Mouse (Mus musculus): ENCODE measurements around the gene Prok1.
A peak's percentile ranks its signal among the peaks of the same experiment; 100 is the strongest.

Gene Prok1

GRCm38 (mm10) chr3:107233945-107234344 lies 5.6 kb downstream of the Prok1 start:
- no peak for DNase-seq

DNA sequence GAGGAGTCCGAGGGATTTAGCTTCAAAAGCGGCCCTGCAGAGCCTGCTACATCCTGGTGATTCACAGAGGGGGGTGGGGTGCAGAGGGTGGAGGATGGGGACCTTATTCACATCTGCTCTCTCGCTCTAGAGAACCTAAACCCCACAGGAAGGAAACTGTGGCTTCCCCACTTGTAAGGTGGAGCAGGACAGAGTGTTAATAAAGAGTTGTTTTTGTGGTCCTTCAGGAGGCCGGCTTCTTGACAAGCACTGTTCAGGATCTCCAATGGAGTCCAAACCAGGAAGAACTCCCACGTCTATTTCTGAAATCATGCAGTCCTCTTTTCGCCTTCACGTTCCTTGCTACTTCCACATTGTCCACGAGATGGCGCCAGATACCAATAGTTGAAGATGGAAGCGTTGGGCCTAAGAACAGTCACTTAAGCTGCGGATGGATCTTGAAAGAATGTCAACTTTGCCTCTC lies 6.1 kb downstream of the Prok1 start:
- DNase-seq, result peak; percentile 97

DNA sequence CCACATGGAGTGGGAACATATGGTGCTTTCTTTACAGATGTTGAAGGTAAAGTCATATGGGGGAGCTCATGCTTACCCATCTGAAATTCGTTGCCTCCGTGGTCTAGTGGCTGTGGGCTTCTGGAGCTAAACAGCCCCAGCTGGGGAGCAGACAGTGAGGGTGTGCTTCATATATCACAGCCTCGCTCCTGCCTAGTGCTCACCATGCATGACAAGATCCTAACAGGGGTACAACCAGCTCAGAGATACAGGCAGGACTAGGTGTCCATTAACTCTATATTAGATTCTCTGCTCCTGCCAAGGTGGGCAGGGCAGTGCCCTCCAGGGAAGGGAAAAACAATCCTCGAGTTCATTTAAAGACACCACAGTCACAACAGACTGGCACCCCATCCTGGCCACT lies 8.3 kb downstream of the Prok1 start:
- no peak for DNase-seq

- peak; percentile 93 for DNase-seq
Measured at GRCm38 (mm10) chr3:107230527-107230926, 9.0 kb downstream of the Prok1 start, which contains the start of gene A630076J17Rik. A630076J17Rik (plus strand) TSS chr3:107230614.

GRCm38 (mm10) chr3:107229822-107230221 lies 9.7 kb downstream of the Prok1 start:
- no peak for DNase-seq

GRCm38 (mm10) chr3:107229221-107229620 lies 10.3 kb downstream of the Prok1 start:
- no peak for DNase-seq

DNA sequence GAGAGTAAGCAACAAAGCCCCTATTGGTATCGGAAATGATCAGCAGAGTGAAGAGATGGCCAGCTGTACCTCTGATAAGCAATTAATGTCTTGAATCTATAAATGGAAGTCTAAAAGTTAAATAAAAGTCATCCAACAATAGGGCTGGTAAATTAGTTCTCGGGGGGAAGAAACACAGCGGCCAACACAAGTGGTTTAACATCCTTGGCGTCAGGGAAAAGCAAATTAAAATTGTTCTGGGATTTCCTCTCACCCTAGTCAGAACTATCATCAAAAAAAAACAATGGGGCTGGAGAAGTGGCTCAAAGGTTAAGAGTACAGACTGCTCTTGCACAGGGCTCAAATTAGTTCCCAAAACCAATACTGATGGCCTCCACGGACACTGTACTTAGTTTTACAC lies 13.7 kb downstream of the Prok1 start:
- peak; percentile 92 for DNase-seq

DNA sequence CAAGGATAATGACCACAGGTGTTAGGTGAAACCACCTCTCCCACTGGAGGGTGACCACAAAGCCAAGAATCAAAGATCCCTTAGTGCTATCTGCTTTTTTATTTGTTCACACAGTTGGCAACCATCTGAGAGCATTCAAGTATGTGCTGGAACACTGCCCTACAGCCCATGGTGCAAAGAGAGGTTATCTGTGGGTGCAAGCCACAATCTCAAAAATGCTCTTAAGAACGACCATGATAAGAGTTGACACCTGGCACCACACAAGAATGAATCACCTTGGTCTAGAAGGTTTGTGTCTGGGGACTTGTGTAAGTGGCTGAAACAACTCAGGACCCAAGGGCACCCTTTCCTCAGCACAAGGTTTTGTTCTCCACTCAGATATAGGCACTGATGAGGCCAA lies 16.3 kb downstream of the Prok1 start:
- DNase-seq, result no peak

DNA sequence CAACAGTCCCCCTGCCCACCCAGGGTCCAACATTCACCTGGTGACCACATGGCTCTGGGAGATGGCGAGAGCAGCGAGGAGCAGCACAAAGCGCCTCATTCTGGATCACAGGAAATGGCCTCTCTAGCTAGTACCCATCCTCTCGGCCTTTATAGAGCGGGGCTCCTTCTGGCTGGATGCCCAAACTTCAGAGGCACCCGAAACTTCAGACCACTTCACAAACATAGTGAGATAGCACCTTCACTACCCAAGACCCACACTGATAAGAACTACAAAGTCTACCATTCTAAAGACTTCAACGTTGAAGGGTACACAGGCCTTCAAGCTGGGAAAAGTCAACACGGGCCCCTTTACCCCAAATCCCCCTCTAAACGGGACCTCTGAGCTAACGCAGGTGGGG lies 17.9 kb downstream of the Prok1 start, which contains the start of gene Cym:
Gene Cym (minus strand): TSS at position 125 of the 400 bp plus-strand sequence.
- peak; percentile 87 for DNase-seq

- DNase-seq, result peak; percentile 80
Measured at GRCm38 (mm10) chr3:107218572-107218971, 20.9 kb downstream of the Prok1 start.

DNA sequence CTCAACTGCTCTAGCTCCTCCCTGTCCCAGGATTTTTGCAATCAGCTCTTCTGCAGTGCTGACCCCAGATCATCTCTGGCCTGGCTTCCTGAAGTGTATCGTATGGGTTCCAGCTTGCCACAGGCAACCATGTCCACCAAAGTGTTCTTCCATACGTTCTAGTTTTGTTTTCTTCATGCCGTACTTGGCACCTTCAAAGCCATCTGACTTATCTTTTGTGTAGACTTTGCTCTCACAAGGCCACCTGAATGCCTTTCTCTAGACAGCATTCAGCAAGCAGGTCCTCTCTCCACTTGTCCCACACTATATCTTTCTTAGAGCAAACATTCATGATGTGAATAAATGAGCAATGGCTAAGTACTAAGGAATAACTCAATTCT lies 22.4 kb downstream of the Prok1 start:
- no peak for DNase-seq

DNA sequence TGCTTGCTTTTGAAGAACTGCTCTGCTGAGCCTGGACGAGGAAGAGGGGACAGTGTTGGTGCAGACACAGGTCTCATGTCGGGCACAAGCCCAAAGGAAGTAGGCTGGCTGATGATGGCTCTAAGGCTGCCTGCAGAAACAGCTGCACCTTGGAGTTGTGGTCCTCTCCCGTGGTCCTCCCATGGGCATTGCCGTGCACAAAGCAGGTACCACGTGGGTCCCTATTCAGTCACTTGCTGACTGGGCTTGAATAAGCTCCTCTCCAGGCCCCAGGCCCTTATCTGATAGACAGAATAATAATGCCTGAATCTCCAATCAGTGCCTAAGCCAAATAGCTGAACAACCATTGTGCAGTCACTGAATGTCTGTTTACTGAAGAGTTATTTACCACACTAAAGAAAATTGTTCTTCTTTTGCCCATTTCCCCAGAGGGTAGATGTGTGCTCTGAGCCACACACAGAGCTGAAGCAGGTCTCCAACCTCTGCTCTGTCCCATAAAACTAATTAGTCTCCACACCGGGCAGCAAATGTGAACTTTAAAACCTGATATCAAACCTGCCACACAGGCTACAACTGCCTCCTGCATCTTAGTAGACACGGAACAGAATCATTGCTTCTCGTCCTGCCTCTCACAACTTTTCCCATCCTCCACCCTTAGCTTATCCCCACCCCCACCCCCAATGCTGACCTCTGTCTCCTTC lies 23.0 kb downstream of the Prok1 start:
- DNase-seq, result peak; percentile 87

- DNase-seq, result no peak
Measured at GRCm38 (mm10) chr3:107214606-107215005, 24.9 kb downstream of the Prok1 start.

DNA sequence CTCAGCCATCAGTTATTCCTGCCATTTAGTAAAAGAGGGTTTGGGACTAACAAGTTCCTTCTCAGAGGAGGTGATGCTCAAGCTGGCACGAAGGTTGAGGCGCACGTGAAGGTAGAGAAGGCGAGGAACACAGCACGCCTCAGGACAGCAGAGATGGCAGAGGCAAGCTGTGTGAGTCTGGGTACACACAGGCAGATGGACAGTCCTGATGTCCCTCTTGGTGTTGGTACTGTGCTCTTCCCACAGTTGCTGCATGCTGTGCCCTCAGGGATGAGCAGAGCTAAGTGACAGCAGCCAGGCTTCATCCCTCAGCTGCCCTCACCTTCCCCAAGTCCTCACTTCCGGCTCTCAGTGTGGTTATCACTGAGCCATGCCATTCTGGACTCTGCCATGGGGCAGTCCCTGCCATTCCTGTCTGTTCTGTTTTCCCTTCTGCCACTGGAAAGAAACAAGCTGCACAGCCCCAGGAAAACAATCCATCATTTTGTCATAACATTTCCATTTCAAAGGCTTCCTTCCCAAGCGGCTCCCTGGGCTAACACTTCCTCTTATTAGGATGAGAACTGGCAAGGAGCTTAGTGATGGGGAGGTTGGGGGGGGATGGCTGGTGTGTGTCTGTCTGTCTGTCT lies 31.8 kb downstream of the Prok1 start:
- DNase-seq, result peak; percentile 74

DNA sequence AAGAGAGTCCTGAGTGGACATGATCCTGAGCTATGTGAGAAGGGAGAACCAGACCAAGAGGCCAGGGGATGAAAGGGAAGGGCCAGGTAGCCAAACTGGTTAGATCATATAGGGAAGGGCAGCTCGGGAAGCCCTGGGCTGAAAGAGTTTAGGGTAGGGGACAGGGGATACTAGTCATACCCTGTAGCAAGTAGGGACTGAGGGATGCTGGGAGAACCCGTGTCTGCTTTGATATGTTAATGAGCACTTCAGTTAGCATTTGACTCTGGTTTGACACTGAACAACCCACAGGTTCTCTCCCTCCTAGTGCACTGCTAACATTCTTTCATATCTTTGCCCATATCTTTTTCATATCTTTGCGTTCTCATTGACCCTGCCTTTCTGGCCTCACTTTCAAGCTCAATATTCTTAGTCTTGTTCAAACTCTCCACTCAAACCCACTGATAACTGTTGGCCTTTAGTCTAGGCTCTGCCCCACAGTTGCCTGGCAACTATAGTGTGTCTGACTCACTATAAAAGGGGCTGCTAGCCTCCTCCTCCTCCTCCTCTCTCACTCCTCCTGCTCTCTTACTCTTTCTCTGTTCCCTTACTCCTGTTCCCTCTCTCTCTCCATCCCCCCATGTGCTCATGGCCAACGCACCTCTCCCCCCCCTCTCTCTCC lies 32.9 kb downstream of the Prok1 start:
- DNase-seq, result peak; percentile 87

GRCm38 (mm10) chr3:107205994-107206393 lies 33.5 kb downstream of the Prok1 start:
- peak; percentile 87 for DNase-seq

DNA sequence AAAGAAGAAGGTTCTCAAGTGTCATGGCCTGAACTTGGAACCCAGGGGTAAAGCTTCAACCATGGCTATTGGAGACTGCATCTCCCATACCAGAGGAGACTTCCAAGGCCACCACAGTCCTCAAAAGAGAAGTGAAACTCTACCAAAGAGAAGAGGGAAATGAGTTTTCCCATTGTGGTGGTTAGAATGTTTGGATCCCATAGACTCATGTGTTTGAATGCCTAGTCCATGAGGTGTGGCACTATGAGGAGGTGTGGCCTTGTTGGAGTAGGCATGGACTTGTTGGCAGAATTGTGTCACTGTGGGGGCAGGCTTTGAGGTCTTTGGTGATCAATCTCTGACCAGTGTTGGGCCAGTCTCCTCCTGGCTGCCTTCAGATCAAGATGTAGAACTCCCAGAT lies 34.3 kb downstream of the Prok1 start:
- no peak for DNase-seq

GRCm38 (mm10) chr3:107204413-107204812 lies 35.1 kb downstream of the Prok1 start:
- DNase-seq, result no peak

DNA sequence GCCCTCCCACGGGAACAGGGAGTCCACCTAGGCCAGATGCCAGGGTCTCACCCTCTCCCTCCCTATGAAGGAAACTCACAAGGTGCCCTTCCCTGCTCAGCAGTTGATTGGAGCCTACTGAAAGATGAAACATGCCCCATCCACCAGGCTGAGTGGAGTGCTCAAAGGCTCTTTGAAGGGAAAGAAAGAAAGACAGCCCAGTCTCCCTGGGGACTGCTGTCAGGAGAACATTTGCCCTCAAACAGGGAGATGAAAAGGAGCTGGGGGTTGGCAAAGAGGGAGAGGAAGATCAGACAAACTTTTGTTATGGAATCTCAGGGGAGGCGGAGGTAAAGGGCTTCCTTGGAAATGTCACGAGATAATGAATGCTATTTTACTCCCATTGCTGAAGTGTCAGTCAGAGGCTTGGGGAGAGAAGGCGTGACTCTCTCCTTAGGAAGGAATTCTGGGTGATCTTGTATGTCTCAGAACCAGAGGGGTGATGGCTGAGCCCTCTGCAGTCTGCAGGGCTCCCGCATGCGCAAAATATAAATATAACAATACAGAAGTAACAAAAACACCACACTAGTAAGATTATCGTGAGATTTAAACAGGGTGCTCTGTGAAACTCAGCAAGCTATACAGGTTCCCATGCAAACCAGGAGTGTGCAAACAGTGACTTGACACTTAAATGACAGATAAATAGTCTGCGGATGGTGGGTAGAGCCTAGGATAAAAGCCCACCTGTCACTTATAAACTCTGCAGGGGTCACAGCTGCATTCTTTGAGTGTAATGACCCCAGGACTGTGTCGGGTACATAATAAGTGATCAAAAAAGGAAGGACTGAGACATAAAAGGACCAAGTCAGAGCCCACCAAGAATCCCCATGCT lies 38.0 kb downstream of the Prok1 start:
- no peak for DNase-seq

DNA sequence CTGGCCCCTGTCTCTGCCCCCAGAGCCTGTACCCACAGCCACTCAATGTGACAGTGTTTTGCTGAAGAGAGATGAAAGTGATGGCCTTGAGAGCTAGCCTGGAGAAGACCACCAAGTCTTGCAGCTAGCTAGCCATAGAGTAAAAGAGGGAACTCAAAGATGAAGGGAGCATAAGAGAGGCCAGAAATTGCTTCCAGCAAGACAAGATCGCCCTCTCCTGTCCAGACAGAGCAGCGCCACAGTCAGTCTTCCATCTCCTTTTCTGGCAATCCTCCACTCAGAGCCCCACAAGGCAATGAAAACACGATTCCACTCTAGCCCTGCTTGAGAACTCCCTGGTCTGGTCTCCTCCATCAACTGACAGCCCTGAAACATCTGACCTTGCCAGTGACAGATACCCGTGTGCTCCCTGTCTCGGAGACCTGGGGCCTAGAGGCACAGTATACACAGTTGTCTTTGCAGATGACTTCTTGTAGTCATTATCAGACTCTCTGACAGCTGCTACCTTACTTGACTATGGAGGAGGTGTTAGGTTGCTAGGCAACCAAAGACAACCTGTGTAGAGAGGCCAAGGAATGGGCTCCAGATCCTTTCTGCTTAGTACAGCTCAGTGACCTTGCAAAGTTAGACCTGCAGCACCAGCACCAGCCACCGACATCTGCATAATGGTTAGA lies 51.1 kb downstream of the Prok1 start:
- no peak for DNase-seq

DNA sequence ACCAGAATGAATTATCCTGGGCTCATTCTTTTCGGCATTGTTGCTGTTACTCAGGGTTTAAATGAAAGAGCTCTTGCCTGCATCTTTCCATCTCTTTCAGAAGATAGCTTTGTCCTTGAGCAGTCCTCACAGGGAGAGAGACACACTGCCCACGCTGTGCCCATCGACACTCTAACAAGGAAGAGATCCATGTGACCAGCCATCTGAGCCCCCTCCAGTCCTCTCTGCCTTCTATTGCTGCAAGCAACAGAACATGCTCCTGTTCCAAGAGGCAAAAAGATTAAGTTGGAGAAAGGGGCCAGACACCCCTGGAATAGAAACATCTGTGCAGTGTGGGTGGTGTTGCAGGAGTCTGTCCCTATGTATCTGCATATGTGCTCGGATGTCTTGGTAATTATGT lies 52.5 kb downstream of the Prok1 start:
- DNase-seq, result no peak

DNA sequence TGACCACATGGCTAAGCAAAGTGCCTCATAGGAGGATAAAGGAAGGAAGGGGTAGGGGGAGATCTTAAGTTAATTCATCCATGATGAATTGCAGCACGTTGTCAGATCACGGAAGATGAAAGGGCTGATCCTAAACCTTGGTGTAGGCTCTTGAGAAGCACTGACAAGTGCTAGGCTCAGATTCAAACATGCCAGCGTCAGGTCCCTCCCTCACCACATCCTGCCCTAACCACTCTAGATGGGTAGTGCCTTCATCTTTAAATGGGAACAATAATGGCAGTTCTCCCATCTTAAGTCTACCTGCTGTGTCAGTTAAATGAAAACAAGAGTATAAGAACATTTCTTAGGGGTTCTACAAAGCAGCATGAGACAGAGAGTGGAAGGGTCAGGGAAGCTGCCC lies 53.9 kb downstream of the Prok1 start:
- no peak for DNase-seq

Measured in heart, adult 11 months (tissue).